Mouse (Mus musculus) limb, embryonic 11.5 days (tissue): Measurements from ENCODE around the gene Zfp512. TPM values are rescaled to one million over a fixed set of nuclear protein-coding genes. Genes with fewer than 3 reads are reported as not detected.

ENCODE experiments used
- ATAC-seq: fragments of 200-750 bp; cut with Nextera tagmentation; 2 replicates; pipeline ENCODE4 v1.8.0; 2017; ENCODE audit warnings: low read depth; ENCODE audit not compliant: insufficient number of reproducible peaks, low FRiP score, low TSS enrichment
- DNase-seq: peaks from one replicate; pipeline ENCODE4 v3.0.0-alpha.2; 2015; ENCODE audit warnings: low spot score
- H3K27ac ChIP-seq: fragments of 300-500 bp; sonication (generic); replicated peaks from 2 replicates; pipeline ENCODE4 v1.5.1; 2014; ENCODE audit warnings: low read depth, mild to moderate bottlenecking, low read length
- H3K27me3 ChIP-seq: fragments of 300-500 bp; sonication (generic); 2 replicates; pipeline ENCODE4 v1.6.1; 2014; ENCODE audit warnings: mild to moderate bottlenecking, low read length, mixed read lengths; ENCODE audit not compliant: control insufficient read depth, insufficient read depth
- H3K36me3 ChIP-seq: fragments of 300-500 bp; sonication (generic); 2 replicates; pipeline ENCODE4 v1.6.1; 2014; ENCODE audit warnings: mild to moderate bottlenecking, low read length, moderate library complexity, mixed read lengths; ENCODE audit not compliant: control insufficient read depth, insufficient read depth
- H3K4me1 ChIP-seq: fragments of 300-500 bp; sonication (generic); 2 replicates; pipeline ENCODE4 v1.6.1; 2014; ENCODE audit warnings: low read length, mixed read lengths; ENCODE audit not compliant: control insufficient read depth, insufficient read depth
- H3K4me2 ChIP-seq: fragments of 300-500 bp; sonication (generic); 2 replicates; pipeline ENCODE4 v1.6.1; 2014; ENCODE audit warnings: low read depth, mild to moderate bottlenecking, moderate library complexity; ENCODE audit not compliant: severe bottlenecking
- H3K4me3 ChIP-seq: fragments of 300-500 bp; sonication (generic); 2 replicates; pipeline ENCODE4 v1.5.1; 2014; ENCODE audit warnings: low read depth, low read length
- H3K9ac ChIP-seq: fragments of 300-500 bp; sonication (generic); 2 replicates; pipeline ENCODE4 v1.6.1; 2014; ENCODE audit warnings: mild to moderate bottlenecking, low read length
- H3K9me3 ChIP-seq: fragments of 300-500 bp; sonication (generic); 2 replicates; pipeline ENCODE4 v1.6.1; 2016; ENCODE audit warnings: low read length; ENCODE audit not compliant: control insufficient read depth
- WGBS: fragments of 180-500 bp; shearing (Covaris S2); extraction: QIAGEN DNeasy Blood & Tissue Kit; methylation state at CpG from one replicate; pipeline ENCODE4 v1.1.7; 2014; 5-methylcytosine and 5-hydroxymethylcytosine counted together
- polyA plus RNA-seq: library from polyadenylated mRNA; unstranded; fragments of >200 nt; fragmentation: Nextera tagmentation; extraction: Ambion mirVana; gene quantifications from 2 replicates; pipeline ENCODE4 v1.2.1, GENCODE M21; 2014

Zfp512 gene
- polyA plus RNA-seq, 1 experiment from 2014 or later: 63.4 TPM

DNA sequence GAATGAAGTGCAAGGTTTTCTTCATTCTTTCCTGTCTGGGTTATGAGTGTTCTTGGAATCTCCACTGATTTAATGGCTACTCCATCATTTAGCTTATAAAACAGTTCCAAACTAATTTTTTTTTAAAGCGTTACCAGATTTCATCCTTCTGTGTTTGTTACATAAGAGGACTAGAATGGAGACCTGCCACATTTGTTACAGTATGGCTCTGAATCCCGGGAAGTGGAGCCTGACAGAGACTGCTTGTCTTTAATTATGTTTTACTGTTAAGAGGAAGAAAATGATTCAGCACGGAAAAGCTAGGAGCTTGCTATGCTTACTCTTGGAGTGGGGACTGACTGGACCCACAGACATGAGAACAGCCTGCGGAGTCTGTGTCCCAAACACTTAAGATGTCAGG is 28.3 kb downstream of the Zfp512 start:
- no peak for DNase-seq
- WGBS: 91% methylated on average over 4 of the region's 4 CpGs
- ATAC-seq: no peak
- H3K4me1 ChIP-seq: no peaks in the 10 kb centered on the region
- no peak overlapping the region for H3K4me2 ChIP-seq
- no peak overlapping the region for H3K9ac ChIP-seq
- H3K36me3 ChIP-seq: peaks cover 24% of the 10 kb centered on the region
- H3K27ac ChIP-seq: no peak overlapping the region
- H3K9me3 ChIP-seq: no peaks in the 10 kb centered on the region
- H3K4me3 ChIP-seq: no peak overlapping the region
- no peaks in the 10 kb centered on the region for H3K27me3 ChIP-seq

- Histone ChIP-seq H3K4me3 (no peak within 1 kb of the TSS), H3K9ac (no peak within 1 kb of the TSS), H3K4me1 (no peaks in the 10 kb centered on the region), H3K36me3 (peaks cover 6% of the 10 kb centered on the region; the same call in 1 of the 2 replicates), H3K27me3 (no peaks in the 10 kb centered on the region), H3K27ac (no peak within 1 kb of the TSS), H3K4me2 (no peak within 1 kb of the TSS), H3K9me3 (no peaks in the 10 kb centered on the region)
- WGBS: 98% methylated on average over 3 of the region's 3 CpGs
- ATAC-seq (no peak), DNase-seq (no peak)
These were observed 33.2 kb downstream of the Zfp512 start, which contains the start of gene 4930548H24Rik for GRCm38 (mm10) chr5:31485440-31485839. Gene 4930548H24Rik, plus strand, starts transcription at chr5:31485740.

GRCm38 (mm10) chr5:31487889-31488288 is 35.7 kb downstream of the Zfp512 start:
- no peak for ATAC-seq

DNA sequence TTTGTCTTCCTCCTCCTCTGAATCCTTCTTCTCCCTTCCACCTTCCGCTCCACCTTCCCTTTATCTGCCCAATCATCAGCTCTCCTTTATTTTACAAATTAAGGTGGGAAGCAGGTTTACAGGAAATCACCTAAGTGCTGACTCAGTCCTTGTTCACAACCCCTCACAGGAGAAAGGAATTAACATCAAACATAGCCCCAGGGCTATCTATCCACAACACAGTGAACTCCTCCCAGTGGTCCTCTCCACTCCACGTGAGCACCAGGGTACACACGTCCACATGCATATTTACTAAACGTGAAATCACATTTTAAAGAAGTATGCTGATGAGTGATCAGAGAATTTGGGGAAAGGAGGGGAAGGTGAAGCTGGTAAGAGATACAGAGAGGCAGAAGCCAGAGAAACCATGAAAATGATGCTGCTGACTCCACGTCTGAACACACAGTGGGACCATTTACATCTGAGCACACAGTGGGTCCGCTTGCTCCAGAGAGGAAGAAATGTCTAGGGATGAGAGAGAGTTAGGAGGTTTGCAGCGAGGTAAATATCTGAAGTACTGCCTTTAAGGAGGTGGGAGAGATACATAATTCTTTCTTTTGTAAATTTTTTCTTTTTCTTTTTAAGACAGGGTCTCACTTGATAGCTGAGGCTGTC is 37.0 kb downstream of the Zfp512 start:
- H3K27ac ChIP-seq: no peak overlapping the region
- no peak for DNase-seq
- H3K27me3 ChIP-seq: no peaks in the 10 kb centered on the region
- no peaks in the 10 kb centered on the region for H3K36me3 ChIP-seq
- no peak overlapping the region for H3K4me3 ChIP-seq
- no peak overlapping the region for H3K9ac ChIP-seq
- WGBS: 71% methylated on average over 7 of the region's 7 CpGs
- no peaks in the 10 kb centered on the region for H3K9me3 ChIP-seq
- H3K4me1 ChIP-seq: no peaks in the 10 kb centered on the region
- H3K4me2 ChIP-seq: no peak overlapping the region
- no peak for ATAC-seq

More at GRCm38 (mm10) chr5:31487889-31488288, 35.7 kb downstream of the Zfp512 start:
- no peak overlapping the region for H3K4me2 ChIP-seq
- H3K27ac ChIP-seq: no peak overlapping the region
- no peak for DNase-seq
- H3K4me1 ChIP-seq: no peaks in the 10 kb centered on the region
- no peak overlapping the region for H3K9ac ChIP-seq
- WGBS: 100% methylated on average over 3 of the region's 3 CpGs
- no peaks in the 10 kb centered on the region for H3K27me3 ChIP-seq
- no peaks in the 10 kb centered on the region for H3K36me3 ChIP-seq
- H3K9me3 ChIP-seq: no peaks in the 10 kb centered on the region
- no peak overlapping the region for H3K4me3 ChIP-seq

DNA sequence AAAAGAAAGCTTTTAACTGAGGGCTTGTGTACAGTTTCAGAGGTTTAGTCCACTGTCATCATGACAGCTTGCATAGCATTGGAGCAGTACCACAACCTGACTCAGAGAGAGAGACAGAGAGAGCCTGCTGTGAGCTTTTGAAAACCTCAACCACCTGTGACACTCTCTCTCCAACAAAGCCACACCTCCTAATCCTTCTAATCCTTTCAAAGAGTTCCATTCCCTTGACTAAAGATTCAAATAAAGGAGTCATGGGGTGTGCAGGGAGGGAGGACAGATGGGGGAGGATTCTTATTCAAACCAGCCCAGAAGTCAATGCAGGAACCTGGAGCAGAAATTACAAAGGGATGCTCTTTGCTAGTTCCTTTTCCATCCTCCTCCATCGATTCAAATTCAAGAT is 39.8 kb downstream of the Zfp512 start:
- ATAC-seq (no peak), DNase-seq (no peak)
- WGBS: 61% methylated on average over 1 of the region's 1 CpGs
- peaks cover 4% of the 10 kb centered on the region; the same call in 1 of the 2 replicates for H3K36me3 ChIP-seq
- H3K9me3 ChIP-seq: no peaks in the 10 kb centered on the region
- H3K27ac ChIP-seq: no peak overlapping the region
- H3K4me2 ChIP-seq: no peak overlapping the region
- H3K9ac ChIP-seq: no peak overlapping the region
- no peaks in the 10 kb centered on the region for H3K27me3 ChIP-seq
- no peak overlapping the region for H3K4me3 ChIP-seq
- no peaks in the 10 kb centered on the region for H3K4me1 ChIP-seq

DNA sequence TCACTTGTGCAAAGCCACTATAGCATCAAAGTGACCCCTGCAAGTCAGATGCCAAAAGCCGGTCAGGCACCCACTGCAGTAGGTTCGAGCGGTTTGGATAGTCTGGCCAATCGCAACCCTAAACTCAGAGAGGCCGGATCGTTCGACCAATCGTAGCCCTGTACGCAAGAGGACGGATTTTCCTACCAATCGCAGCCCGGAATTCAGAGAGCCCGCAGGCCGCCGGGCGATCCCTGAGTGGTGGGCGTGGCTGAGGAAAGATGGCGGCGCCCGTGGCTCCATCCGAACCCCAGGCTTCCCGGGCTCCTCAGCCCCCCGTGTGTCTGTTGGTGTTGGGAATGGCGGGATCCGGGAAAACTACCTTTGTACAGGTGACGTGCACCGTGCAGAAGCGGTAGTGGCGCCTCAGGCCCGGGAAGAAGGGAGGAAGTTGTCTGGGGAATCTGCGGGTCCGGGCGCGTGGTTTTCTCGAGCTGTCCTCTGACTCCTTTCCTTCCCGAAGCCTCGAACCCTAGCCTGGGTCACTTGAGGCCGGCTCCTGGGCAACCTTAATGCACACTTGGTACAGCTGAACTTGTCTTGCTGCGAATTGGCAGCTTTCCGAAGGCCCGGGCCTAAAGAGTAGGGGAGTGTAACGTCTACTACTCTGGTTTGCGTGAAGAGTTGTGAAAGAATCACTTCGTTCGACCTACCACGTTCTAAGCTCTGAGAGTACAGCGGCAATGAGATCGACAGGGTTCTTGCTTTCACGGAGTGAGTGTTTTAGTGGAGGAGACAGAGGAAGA is 42.5 kb downstream of the Zfp512 start, which contains the start of gene Gpn1:
TSS of gene Gpn1 (plus strand) at position 229 of the 785 bp plus-strand sequence.
- under 1% methylated on average over 49 of the region's 49 CpGs for WGBS
- Histone ChIP-seq H3K4me1 (no peaks in the 10 kb centered on the region), H3K4me2 (peak within 1 kb of the TSS; percentile 78), H3K9ac (peak within 1 kb of the TSS; percentile 70), H3K4me3 (peak within 1 kb of the TSS; percentile 51), H3K27ac (no peak within 1 kb of the TSS), H3K36me3 (peaks cover 10% of the 10 kb centered on the region), H3K27me3 (no peaks in the 10 kb centered on the region), H3K9me3 (no peaks in the 10 kb centered on the region)
- peak; percentile 90 for DNase-seq
- ATAC-seq: peak; percentile 99

DNA sequence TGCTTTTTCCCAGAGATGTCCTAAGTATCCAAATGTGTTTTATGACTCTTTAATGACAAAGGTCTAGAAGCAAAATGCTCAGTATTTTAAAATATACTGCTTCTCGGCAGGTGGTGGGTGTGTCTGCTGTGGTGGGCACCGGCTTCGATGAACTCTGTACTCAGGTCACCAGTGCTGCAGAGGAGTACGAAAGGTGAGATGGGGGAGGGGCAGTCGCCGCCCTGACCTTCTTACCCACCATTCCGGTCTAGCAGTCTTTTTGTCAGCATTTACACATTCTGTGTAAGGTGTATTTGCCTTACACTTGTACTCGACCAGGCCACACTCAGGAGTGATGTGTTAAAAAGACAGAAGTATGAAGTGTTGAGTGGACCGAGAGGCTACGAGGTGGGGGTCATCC is 52.6 kb downstream of the Zfp512 start:
- H3K36me3 ChIP-seq: peaks cover 22% of the 10 kb centered on the region; the same call in 1 of the 2 replicates
- no peaks in the 10 kb centered on the region for H3K27me3 ChIP-seq
- ATAC-seq (no peak), DNase-seq (no peak)
- H3K4me2 ChIP-seq: no peak overlapping the region
- no peaks in the 10 kb centered on the region for H3K4me1 ChIP-seq
- H3K4me3 ChIP-seq: no peak overlapping the region
- H3K9me3 ChIP-seq: no peaks in the 10 kb centered on the region
- no peak overlapping the region for H3K9ac ChIP-seq
- 89% methylated on average over 10 of the region's 10 CpGs for WGBS
- H3K27ac ChIP-seq: no peak overlapping the region

DNA sequence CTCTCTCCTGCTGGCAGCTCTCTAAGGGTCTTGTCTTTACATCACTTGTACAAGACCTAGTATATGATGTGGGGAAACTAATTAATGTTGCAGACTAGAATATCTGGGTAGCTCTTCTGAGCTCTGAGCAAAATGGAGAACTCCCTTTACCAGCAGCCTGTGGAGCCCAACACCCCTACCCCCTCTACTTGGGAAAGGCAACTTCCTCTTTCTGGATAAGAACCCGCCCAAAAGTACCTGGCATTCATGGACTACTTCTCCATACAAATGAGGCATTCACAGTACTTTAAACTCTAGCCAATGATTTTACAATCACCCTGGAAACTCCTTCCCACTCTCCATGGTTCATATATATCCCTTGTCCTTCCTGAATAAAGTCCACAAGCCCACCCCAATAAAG is 60.2 kb downstream of the Zfp512 start:
- Histone ChIP-seq H3K4me3 (no peak overlapping the region), H3K9me3 (no peaks in the 10 kb centered on the region), H3K9ac (no peak overlapping the region), H3K4me2 (no peak overlapping the region), H3K36me3 (peaks cover 24% of the 10 kb centered on the region; the same call in 1 of the 2 replicates), H3K4me1 (no peaks in the 10 kb centered on the region), H3K27ac (no peak overlapping the region), H3K27me3 (no peaks in the 10 kb centered on the region)
- no peak for DNase-seq
- no peak for ATAC-seq
- 96% methylated on average over 1 of the region's 1 CpGs for WGBS
